Comparison of ENCODE assay signal across 23 mouse cellular contexts in genomic region chr14:117265653-117266052, GRCm38 (mm10).
"Had no signal": no experiment of that assay in that cellular context is flagged by ENCODE, and none has a peak within 500 bp of the region (broad histone marks: within the 10 kb centered on the region; RNA-seq: fewer than 3 reads in every experiment).

No protein-coding gene starts in this region.

- DNase-seq: gastrocnemius, adult 2 months; gastrocnemius, postnatal 10 days; gastrocnemius, postnatal 25 days; heart, adult 11 months; heart, adult 2 months; heart, postnatal 14 days; heart, postnatal 36 days; kidney, adult 18-20 months; kidney, adult 8-10 months; kidney, postnatal 10 days; kidney, postnatal 25 days; kidney, postnatal 4 days; liver; liver, embryonic 13.5 days had no signal

- H3K27me3 ChIP-seq: heart, embryonic 13.5 days; heart, embryonic 15.5 days; hindbrain, embryonic 12.5 days; intestine, embryonic 15.5 days; limb, embryonic 12.5 days; liver, embryonic 13.5 days had no signal

- H3K27ac ChIP-seq: gastrocnemius, adult 2 months; heart, adult 2 months; heart, embryonic 13.5 days; heart, embryonic 15.5 days; hindbrain, embryonic 12.5 days; hindbrain, embryonic 14.5 days; intestine, embryonic 15.5 days; layer of hippocampus, adult 2 months; left cerebral cortex, adult 2 months; limb, embryonic 10.5 days; limb, embryonic 12.5 days; liver, embryonic 13.5 days had no signal

- H3K4me3 ChIP-seq: gastrocnemius, adult 2 months; heart, adult 2 months; heart, embryonic 13.5 days; heart, embryonic 15.5 days; hindbrain, embryonic 12.5 days; intestine, embryonic 15.5 days; layer of hippocampus, adult 2 months; left cerebral cortex, adult 2 months; limb, embryonic 10.5 days; limb, embryonic 12.5 days; liver, embryonic 13.5 days had no signal

- H3K9me3 ChIP-seq: heart, embryonic 13.5 days; heart, embryonic 15.5 days; hindbrain, embryonic 12.5 days; intestine, embryonic 15.5 days; limb, embryonic 10.5 days; limb, embryonic 12.5 days; liver, embryonic 13.5 days had no signal

- H3K4me1 ChIP-seq: heart, embryonic 13.5 days; heart, embryonic 15.5 days; intestine, embryonic 15.5 days; limb, embryonic 10.5 days; limb, embryonic 12.5 days; liver, embryonic 13.5 days had no signal

- H3K36me3 ChIP-seq: heart, embryonic 13.5 days; heart, embryonic 15.5 days; hindbrain, embryonic 12.5 days; intestine, embryonic 15.5 days; limb, embryonic 10.5 days; limb, embryonic 12.5 days; liver, embryonic 13.5 days had no signal
